Mouse (Mus musculus): ENCODE results near the gene Rrp9.

DNA sequence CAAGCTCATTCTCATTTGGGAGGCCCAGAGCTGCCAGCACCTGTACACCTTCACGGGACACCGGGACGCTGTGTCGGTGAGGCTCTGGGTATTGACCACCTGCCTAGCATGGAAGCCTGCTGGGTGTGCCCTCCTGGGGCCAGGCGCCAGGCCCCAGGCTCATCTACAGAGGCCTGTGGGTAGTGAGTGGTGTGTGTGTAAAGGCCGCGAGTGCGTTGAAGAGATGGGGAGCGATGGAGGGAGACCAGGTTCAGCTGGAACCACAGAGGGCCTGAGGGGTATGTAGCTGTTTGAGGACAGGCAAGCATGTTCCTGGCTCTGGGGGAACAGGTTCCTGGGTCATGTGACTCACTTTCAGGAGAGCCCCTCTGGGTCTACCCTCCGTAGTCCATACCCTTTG lies 7.4 kb downstream of the Rrp9 start:
- TF ChIP-seq CTCF (IDR thresholded peaks at IDR 0.05; ENCODE audit: control insufficient read depth, insufficient read depth, insufficient replicate concordance, low read depth, low read length) (no peak), POLR2A (IDR thresholded peaks at IDR 0.05; ENCODE audit: control insufficient read depth, low read depth, low read length) (no peak)

Measured in testis, adult 2 months (tissue).